ENCODE assay signal across 21 mouse cellular contexts in genomic region chr11:44540243-44540642, GRCm38 (mm10). TPM values are rescaled to one million over a fixed set of nuclear protein-coding genes. Genes with fewer than 3 reads are reported as not detected.
DNase-seq lines count a peak whose midpoint lies in the region; ATAC-seq and TF ChIP-seq lines count a peak whose summit lies in the region.
"Had no signal": no experiment of that assay in that cellular context is flagged by ENCODE, and none has a peak within 500 bp of the region (broad histone marks: within the 10 kb centered on the region; RNA-seq: fewer than 3 reads in every experiment).

No protein-coding gene starts in this region.

- TF ChIP-seq RAD21 in MEL (IDR thresholded peaks at IDR 0.05; ENCODE audit: low read depth, low read length) = no peak

- TF ChIP-seq POLR2A in MEL (IDR thresholded peaks at IDR 0.05; ENCODE audit: control insufficient read depth in 1 of 2, insufficient read depth in 1 of 2, low read depth in 1 of 2, low read length in 2 of 2, poor library complexity in 1 of 2) = no peak

- H3K27me3 ChIP-seq in liver, embryonic 13.5 days = no peaks in the 10 kb centered on the region
- no peaks in the 10 kb centered on the region for H3K27me3 ChIP-seq in MEL (ENCODE audit: control insufficient read depth in 1 of 2, insufficient read depth in 2 of 2, low read length in 2 of 2)
- H3K27me3 ChIP-seq: embryonic facial prominence, embryonic 15.5 days; hindbrain, embryonic 15.5 days; midbrain, embryonic 13.5 days; neural tube, embryonic 13.5 days had no signal

- no peak overlapping the region for H3K9ac ChIP-seq in liver, embryonic 13.5 days
- no peak overlapping the region for H3K9ac ChIP-seq in MEL (ENCODE audit: control insufficient read depth, low read depth, low read length, poor library complexity, severe bottlenecking)
- H3K9ac ChIP-seq: embryonic facial prominence, embryonic 15.5 days; hindbrain, embryonic 15.5 days; liver, embryonic 14.5 days; midbrain, embryonic 13.5 days; neural tube, embryonic 13.5 days had no signal

- 0 out of 2 replicates have a peak overlapping the region, but pooled peaks have one; percentile 45 for H3K27ac ChIP-seq in liver, embryonic 13.5 days
- no peak overlapping the region for H3K27ac ChIP-seq in MEL (ENCODE audit: control insufficient read depth, low read depth, low read length)
- H3K27ac ChIP-seq: embryonic facial prominence, embryonic 15.5 days; forebrain, embryonic 10.5 days; hindbrain, embryonic 15.5 days; kidney, postnatal 0 days; liver, embryonic 14.5 days; midbrain, embryonic 13.5 days; neural tube, embryonic 13.5 days; stomach, postnatal 0 days had no signal

- peaks cover 89% of the 10 kb centered on the region for H3K36me3 ChIP-seq in liver, embryonic 13.5 days
- H3K36me3 ChIP-seq in MEL (ENCODE audit: control insufficient read depth in 1 of 2, insufficient read depth in 2 of 2, low read length in 2 of 2) = peaks cover 0 to 57% of the 10 kb centered on the region in 2 experiments; a peak in 2 of 4 replicates

- TF ChIP-seq EP300 in MEL (IDR thresholded peaks at IDR 0.05; ENCODE audit: low read depth in 1 of 2, low read length in 2 of 2) = no peak

- peaks cover 2% of the 10 kb centered on the region; the same call in 1 of the 2 replicates for H3K79me2 ChIP-seq in MEL (ENCODE audit: control insufficient read depth, insufficient read depth, low read length, poor library complexity)

- H3K4me1 ChIP-seq in liver, embryonic 13.5 days (replicated peaks) = peaks cover 48% of the 10 kb centered on the region
- no peaks in the 10 kb centered on the region for H3K4me1 ChIP-seq in MEL (ENCODE audit: control insufficient read depth in 1 of 2, insufficient read depth in 2 of 2, low read length in 2 of 2)
- H3K4me1 ChIP-seq: midbrain, embryonic 13.5 days had no signal

- no peak overlapping the region for H3K4me2 ChIP-seq in liver, embryonic 13.5 days
- H3K4me2 ChIP-seq: embryonic facial prominence, embryonic 15.5 days; hindbrain, embryonic 15.5 days; midbrain, embryonic 13.5 days; neural tube, embryonic 13.5 days had no signal

- no peak for ATAC-seq in liver, embryonic 13.5 days (ENCODE audit: low read depth)
- ATAC-seq in common myeloid progenitor, adult 5-6 weeks (replicated peaks; ENCODE audit: low read depth, poor library complexity, severe bottlenecking) = peak; percentile 60
- ATAC-seq in monocyte, adult 5-6 weeks (replicated peaks; ENCODE audit: insufficient number of reproducible peaks, low FRiP score, low TSS enrichment, poor library complexity, severe bottlenecking) = peak; percentile 30; the same call in 1 of the 2 replicates
- ATAC-seq: intestine, postnatal 0 days; lung, postnatal 0 days; midbrain, embryonic 13.5 days had no signal

- 66% methylated on average over 9 of the region's 9 CpGs for WGBS in liver, embryonic 13.5 days (ENCODE audit: insufficient replicate concordance)

- no peak for TF ChIP-seq CTCF in MEL (IDR thresholded peaks at IDR 0.05 in 2 of 3, conservative IDR thresholded peaks at IDR 0.05 in 1 of 3; ENCODE audit: control insufficient read depth in 1 of 3, insufficient read depth in 1 of 3, low read depth in 2 of 3, low read length in 3 of 3, poor library complexity in 1 of 3, severe bottlenecking in 1 of 3)

- no peak overlapping the region for H3K4me3 ChIP-seq in liver, embryonic 13.5 days (replicated peaks)
- no peak overlapping the region for H3K4me3 ChIP-seq in MEL (ENCODE audit: control insufficient read depth in 1 of 2, insufficient read depth in 1 of 2, low read depth in 2 of 2, low read length in 2 of 2)
- H3K4me3 ChIP-seq: embryonic facial prominence, embryonic 15.5 days; forebrain, embryonic 10.5 days; hindbrain, embryonic 15.5 days; midbrain, embryonic 13.5 days; neural tube, embryonic 13.5 days had no signal

- no peak for DNase-seq in liver, embryonic 13.5 days
- DNase-seq in liver = no peak
- peak; percentile 44 for DNase-seq in MEL (ENCODE audit: low read depth, low spot score)
- DNase-seq in layer of hippocampus, postnatal 14 days (ENCODE audit: low spot score in 2 of 2) = no peak
- DNase-seq in kidney, adult 18-20 months = no peak
- DNase-seq: adrenal gland, postnatal 36 days; heart, adult 18-20 months; heart, postnatal 36 days; layer of hippocampus, postnatal 36 days had no signal

- H3K9me3 ChIP-seq in liver, embryonic 13.5 days (replicated peaks) = no peaks in the 10 kb centered on the region
- no peaks in the 10 kb centered on the region for H3K9me3 ChIP-seq in MEL (replicated peaks; ENCODE audit: insufficient read depth, low read length)
- H3K9me3 ChIP-seq: embryonic facial prominence, embryonic 15.5 days; forebrain, embryonic 10.5 days; hindbrain, embryonic 15.5 days; midbrain, embryonic 13.5 days; neural tube, embryonic 13.5 days had no signal

TF ChIP-seq in MEL, 35 proteins besides CTCF, POLR2A, EP300 and RAD21:
- TF ChIP-seq USF1 (IDR thresholded peaks at IDR 0.05; ENCODE audit: low read depth, low read length) = no peak
- no peak for TF ChIP-seq TAL1 (IDR thresholded peaks at IDR 0.05; ENCODE audit: low read length)
- TF ChIP-seq NELFE (IDR thresholded peaks at IDR 0.05; ENCODE audit: low read depth, low read length) = no peak
- no peak for TF ChIP-seq TCF12 (IDR thresholded peaks at IDR 0.05; ENCODE audit: low read depth, low read length)
- no peak for TF ChIP-seq JUND (IDR thresholded peaks at IDR 0.05; ENCODE audit: low read depth, low read length)
- TF ChIP-seq GATA1 (IDR thresholded peaks at IDR 0.05; ENCODE audit: low read depth, low read length) = no peak
- no peak for TF ChIP-seq MAX (IDR thresholded peaks at IDR 0.05; ENCODE audit: low read length)
- TF ChIP-seq ZC3H11A (IDR thresholded peaks at IDR 0.05; ENCODE audit: low read depth, low read length) = no peak

RNA-seq across cellular contexts. Expression of gene Rnf145, which starts 21.5 kb away (rescaled TPM):
- polyA plus RNA-seq in liver, embryonic 13.5 days (2015; fragmentation: Nextera tagmentation; extraction: Ambion mirVana) = 45.9 and 47.8 TPM in 2 replicates
- total RNA-seq in MEL (2012; rRNA removed) = 74.9 and 94.1 TPM in 2 replicates
- 10 to 100 TPM in 1 of 2 experiments, not detected in 1; 73.5 TPM for polyA plus RNA-seq in MEL (2012; ENCODE audit: insufficient read depth in 1 of 2, insufficient read length in 2 of 2, low read depth in 1 of 2, low replicate concordance in 2 of 2, missing spikeins in 1 of 2)
- total RNA-seq in common myeloid progenitor, adult 5-6 weeks (2017) = 29.1 and 42.5 TPM in 2 replicates
- total RNA-seq in monocyte, adult 5-6 weeks (2017) = 56.7 to 93.5 TPM (median 62.8 TPM) in 3 replicates
- total RNA-seq in layer of hippocampus, postnatal 14 days (2021) = 100 to 1,000 TPM; 102 to 103 TPM
